Comparison of ENCODE assay signal across 10 mouse cellular contexts in the genomic region with DNA sequence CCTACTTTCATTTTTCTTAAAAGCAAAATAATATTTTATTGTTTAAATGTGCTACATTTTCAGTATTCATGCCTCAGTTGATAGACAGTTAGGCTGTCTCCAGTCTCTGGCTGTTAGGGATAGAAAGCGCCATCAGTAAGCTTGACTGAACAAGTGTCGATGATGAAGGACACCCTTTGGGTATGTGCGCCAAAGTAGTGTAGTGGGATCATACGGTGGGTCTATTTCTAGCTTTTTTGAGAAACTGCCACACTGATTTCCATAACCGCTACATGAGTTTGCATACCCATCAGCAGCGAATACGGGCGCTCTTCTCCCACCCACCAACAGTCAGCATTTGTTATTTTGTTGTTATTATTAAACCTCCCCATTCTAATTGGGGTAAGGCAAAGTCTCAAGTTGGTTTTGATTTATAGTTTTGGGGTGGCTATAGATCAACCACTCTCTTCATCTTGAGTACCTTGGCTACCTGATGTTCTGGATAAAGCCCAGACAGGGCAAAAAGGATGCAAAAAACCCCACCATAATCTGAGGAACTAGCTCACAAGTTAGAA. TPM values are rescaled to one million over a fixed set of nuclear protein-coding genes. Genes with fewer than 3 reads are reported as not detected.
A peak's percentile ranks its signal among the peaks of the same experiment; 100 is the strongest.
DNase-seq lines count a peak whose midpoint lies in the region; ATAC-seq and TF ChIP-seq lines count a peak whose summit lies in the region.
"Had no signal": no experiment of that assay in that cellular context is flagged by ENCODE, and none has a peak within 500 bp of the region (broad histone marks: within the 10 kb centered on the region; RNA-seq: fewer than 3 reads in every experiment).

No protein-coding gene starts in this region.

- no peak for TF ChIP-seq CTCF in forebrain, postnatal 0 days (IDR thresholded peaks at IDR 0.05; ENCODE audit: low read depth)

- 94% methylated on average over 8 of the region's 8 CpGs for WGBS in kidney, embryonic 15.5 days
- 83% methylated on average over 8 of the region's 8 CpGs for WGBS in neural tube, embryonic 11.5 days
- 33% methylated on average over 8 of the region's 8 CpGs for WGBS in forebrain, postnatal 0 days
- 97% methylated on average over 8 of the region's 8 CpGs for WGBS in stomach, embryonic 16.5 days

- no peak overlapping the region for H3K4me2 ChIP-seq in kidney, embryonic 15.5 days
- no peak overlapping the region for H3K4me2 ChIP-seq in neural tube, embryonic 11.5 days (ENCODE audit: low read depth)
- H3K4me2 ChIP-seq in forebrain, postnatal 0 days (ENCODE audit: low read depth) = no peak overlapping the region
- H3K4me2 ChIP-seq in stomach, embryonic 16.5 days (ENCODE audit: low read depth, low read length) = no peak overlapping the region

- no peak for DNase-seq in kidney, adult 9 months
- no peak for DNase-seq in neural tube, embryonic 11.5 days (ENCODE audit: low spot score)
- no peak for DNase-seq in neural tube, embryonic 10.5 days (ENCODE audit: extremely low spot score, low spot score)
- no peak for DNase-seq in forebrain, postnatal 0 days
- no peak for DNase-seq in cerebellum, postnatal 14 days
- no peak for DNase-seq in adrenal gland, adult 18-20 months (ENCODE audit: low spot score in 2 of 2)

- no peaks in the 10 kb centered on the region for H3K36me3 ChIP-seq in kidney, embryonic 15.5 days
- H3K36me3 ChIP-seq in neural tube, embryonic 11.5 days (ENCODE audit: control insufficient read depth, insufficient read depth, low read length) = no peaks in the 10 kb centered on the region
- no peaks in the 10 kb centered on the region for H3K36me3 ChIP-seq in forebrain, postnatal 0 days (ENCODE audit: insufficient read depth)
- H3K36me3 ChIP-seq in stomach, embryonic 16.5 days (ENCODE audit: control insufficient read depth, insufficient read depth, low read length) = no peaks in the 10 kb centered on the region
- H3K36me3 ChIP-seq: stomach, embryonic 15.5 days had no signal

- H3K27ac ChIP-seq in kidney, embryonic 15.5 days = peak overlapping the region; percentile 89
- peak overlapping the region; percentile 24 for H3K27ac ChIP-seq in neural tube, embryonic 11.5 days (ENCODE audit: low read depth, low read length)
- H3K27ac ChIP-seq in forebrain, postnatal 0 days (ENCODE audit: low read depth, low read length) = peak overlapping the region; percentile 23; the same call in 1 of the 2 replicates
- peak overlapping the region; percentile 76 for H3K27ac ChIP-seq in stomach, embryonic 16.5 days (ENCODE audit: low read length)

- H3K4me3 ChIP-seq in kidney, embryonic 15.5 days (replicated peaks) = no peak overlapping the region
- H3K4me3 ChIP-seq in neural tube, embryonic 11.5 days (ENCODE audit: low read depth, low read length) = no peak overlapping the region
- H3K4me3 ChIP-seq in forebrain, postnatal 0 days (ENCODE audit: low read depth, low read length) = no peak overlapping the region
- H3K4me3 ChIP-seq in stomach, embryonic 16.5 days (replicated peaks; ENCODE audit: low read length) = no peak overlapping the region
- H3K4me3 ChIP-seq: megakaryocyte, embryonic 14.5 days had no signal

- H3K9me3 ChIP-seq in kidney, embryonic 15.5 days (replicated peaks) = no peaks in the 10 kb centered on the region
- no peaks in the 10 kb centered on the region for H3K9me3 ChIP-seq in neural tube, embryonic 11.5 days (ENCODE audit: control insufficient read depth, low read length)
- H3K9me3 ChIP-seq in forebrain, postnatal 0 days (ENCODE audit: low read length) = no peaks in the 10 kb centered on the region
- no peaks in the 10 kb centered on the region for H3K9me3 ChIP-seq in stomach, embryonic 16.5 days (replicated peaks; ENCODE audit: control insufficient read depth, low read length)
- H3K9me3 ChIP-seq: megakaryocyte, embryonic 14.5 days; stomach, embryonic 15.5 days had no signal

- H3K4me1 ChIP-seq in kidney, embryonic 15.5 days = peaks cover 27% of the 10 kb centered on the region
- no peaks in the 10 kb centered on the region; the same call in 1 of the 2 replicates for H3K4me1 ChIP-seq in neural tube, embryonic 11.5 days (ENCODE audit: control insufficient read depth, insufficient read depth, low read length)
- H3K4me1 ChIP-seq in forebrain, postnatal 0 days (ENCODE audit: insufficient read depth) = peaks cover 4% of the 10 kb centered on the region
- 0 out of 2 replicates have a peak, but pooled peaks cover 5% of the 10 kb centered on the region for H3K4me1 ChIP-seq in stomach, embryonic 16.5 days (ENCODE audit: control insufficient read depth, insufficient read depth, low read length)
- H3K4me1 ChIP-seq: megakaryocyte, embryonic 14.5 days; stomach, embryonic 15.5 days had no signal

- H3K27me3 ChIP-seq in kidney, embryonic 15.5 days = no peaks in the 10 kb centered on the region
- no peaks in the 10 kb centered on the region for H3K27me3 ChIP-seq in neural tube, embryonic 11.5 days (ENCODE audit: control insufficient read depth, insufficient read depth, low read length)
- no peaks in the 10 kb centered on the region for H3K27me3 ChIP-seq in forebrain, postnatal 0 days (ENCODE audit: insufficient read depth, low read length)
- H3K27me3 ChIP-seq in stomach, embryonic 16.5 days (ENCODE audit: control insufficient read depth, insufficient read depth, low read length) = no peaks in the 10 kb centered on the region
- H3K27me3 ChIP-seq: stomach, embryonic 15.5 days had no signal

- no peak for ATAC-seq in kidney, embryonic 15.5 days (replicated peaks; ENCODE audit: low FRiP score)
- no peak for ATAC-seq in neural tube, embryonic 11.5 days (ENCODE audit: insufficient read depth, low FRiP score, low TSS enrichment)
- ATAC-seq in forebrain, postnatal 0 days = peak; percentile 32; the same call in 1 of the 2 replicates
- ATAC-seq in stomach, embryonic 16.5 days (ENCODE audit: insufficient read depth, low FRiP score) = no peak

- H3K9ac ChIP-seq in kidney, embryonic 15.5 days = no peak overlapping the region
- no peak overlapping the region for H3K9ac ChIP-seq in neural tube, embryonic 11.5 days (ENCODE audit: low read length)
- H3K9ac ChIP-seq in forebrain, postnatal 0 days = no peak overlapping the region
- H3K9ac ChIP-seq in stomach, embryonic 16.5 days (ENCODE audit: low read length) = no peak overlapping the region
- H3K9ac ChIP-seq: stomach, embryonic 15.5 days had no signal

RNA-seq across cellular contexts. Expression of gene Tnfrsf19, which starts 34.6 kb away (rescaled TPM):
- 14.6 and 16.4 TPM in 2 replicates for polyA plus RNA-seq in kidney, embryonic 15.5 days (2015; fragmentation: Nextera tagmentation; extraction: Ambion mirVana)
- polyA plus RNA-seq in neural tube, embryonic 11.5 days (2014; fragmentation: Nextera tagmentation; extraction: Ambion mirVana) = 50.6 and 53.8 TPM in 2 replicates
- 59.5 and 63.1 TPM in 2 replicates for total RNA-seq in forebrain, postnatal 0 days (2014; rRNA removed)
- polyA plus RNA-seq in forebrain, postnatal 0 days (2015; fragmentation: Nextera tagmentation; extraction: Ambion mirVana) = 52.7 and 56.0 TPM in 2 replicates
- polyA plus RNA-seq in stomach, embryonic 16.5 days (2015; fragmentation: Nextera tagmentation; extraction: Ambion mirVana) = 37.2 and 38.0 TPM in 2 replicates
- 10 to 100 TPM; 13.1 to 49.8 TPM for total RNA-seq in adrenal gland, adult 18-20 months (2021)

Comparison
In these comparisons a context has a peak if more than half of its experiments do, and no peak if none do; other contexts are left out.
1. H3K27ac ChIP-seq: peak in every context shown above with its lines; median percentile 89 in kidney, embryonic 15.5 days; 76 in stomach, embryonic 16.5 days; 24 in neural tube, embryonic 11.5 days; 23 in forebrain, postnatal 0 days.